Mouse (Mus musculus) lung, postnatal 0 days (tissue): ENCODE measurements around the gene Dpp6.

ENCODE experiments used
- CTCF ChIP-seq: IDR thresholded peaks from 2 replicates; pipeline ENCODE4 v1.5.1; 2016; ENCODE audit warnings: antibody characterized with exemption, mild to moderate bottlenecking
- EP300 ChIP-seq: IDR thresholded peaks from 2 replicates; pipeline ENCODE4 v1.6.1; 2016; ENCODE audit warnings: antibody characterized with exemption, mild to moderate bottlenecking, control low read depth

DNA sequence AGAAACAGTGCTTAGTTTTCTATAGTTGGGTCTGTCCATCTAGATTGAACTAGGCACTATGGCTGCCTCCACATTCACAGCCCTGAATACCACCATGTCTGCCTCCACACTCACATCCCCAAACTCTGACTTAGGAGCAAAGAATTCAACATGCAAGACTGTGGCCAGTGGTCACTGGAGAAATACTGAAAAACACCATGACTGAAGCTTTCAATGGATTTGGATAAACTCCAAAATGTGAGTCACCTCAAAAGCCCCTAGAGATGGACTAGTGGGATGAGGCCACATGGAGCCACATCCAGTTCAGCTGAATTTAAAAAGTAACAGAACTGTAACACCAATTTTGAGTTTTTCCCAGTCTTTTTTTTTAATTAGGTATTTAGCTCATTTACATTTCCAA lies 616.6 kb downstream of the Dpp6 start:
- TF ChIP-seq CTCF: no peak
- no peak for TF ChIP-seq EP300
